Mouse (Mus musculus) mesoderm, embryonic 11.5 days (tissue): Measurements from ENCODE around the gene Gm20388.

Experiments
- DNase-seq: peaks from one replicate; pipeline ENCODE4 v3.0.0-alpha.2; 2012; ENCODE audit warnings: low read depth, low spot score

The Gm20388 gene

GRCm38 (mm10) chr8:123766516-123766915 is 3855.9 kb downstream of the Gm20388 start:
- DNase-seq = no peak

GRCm38 (mm10) chr8:123767874-123768273 is 3857.2 kb downstream of the Gm20388 start:
- no peak for DNase-seq

GRCm38 (mm10) chr8:123768492-123769356 is 3858.1 kb downstream of the Gm20388 start:
- DNase-seq = peak; percentile 60

- no peak for DNase-seq
These were observed 3862.8 kb downstream of the Gm20388 start for GRCm38 (mm10) chr8:123773468-123773867.

GRCm38 (mm10) chr8:123774491-123774890 is 3863.8 kb downstream of the Gm20388 start:
- DNase-seq = no peak

GRCm38 (mm10) chr8:123777319-123777718 is 3866.7 kb downstream of the Gm20388 start:
- no peak for DNase-seq

GRCm38 (mm10) chr8:123780471-123780870 is 3869.8 kb downstream of the Gm20388 start:
- no peak for DNase-seq

GRCm38 (mm10) chr8:123781256-123781655 is 3870.6 kb downstream of the Gm20388 start:
- no peak for DNase-seq

- DNase-seq = peak; percentile 87
These were observed 3873.0 kb downstream of the Gm20388 start for GRCm38 (mm10) chr8:123783525-123784249.

GRCm38 (mm10) chr8:123786166-123786565 is 3875.5 kb downstream of the Gm20388 start:
- DNase-seq = no peak

- DNase-seq = no peak
These were observed 3876.0 kb downstream of the Gm20388 start for GRCm38 (mm10) chr8:123786644-123787043.

GRCm38 (mm10) chr8:123787254-123787897 is 3876.7 kb downstream of the Gm20388 start:
- DNase-seq = no peak

- DNase-seq = no peak
These were observed 3878.0 kb downstream of the Gm20388 start for GRCm38 (mm10) chr8:123788416-123789170.

- no peak for DNase-seq
These were observed 3878.8 kb downstream of the Gm20388 start for GRCm38 (mm10) chr8:123789461-123789860.

- DNase-seq = peak; percentile 90
These were observed 3879.3 kb downstream of the Gm20388 start for GRCm38 (mm10) chr8:123789970-123790369.

GRCm38 (mm10) chr8:123791101-123791844 is 3880.6 kb downstream of the Gm20388 start:
- DNase-seq = no peak

- DNase-seq = no peak
These were observed 3881.2 kb downstream of the Gm20388 start for GRCm38 (mm10) chr8:123791845-123792225.

- DNase-seq = no peak
These were observed 3883.3 kb downstream of the Gm20388 start for GRCm38 (mm10) chr8:123793900-123794299.

- no peak for DNase-seq
These were observed 3884.1 kb downstream of the Gm20388 start for GRCm38 (mm10) chr8:123794766-123795165.

GRCm38 (mm10) chr8:123796758-123797157 is 3886.1 kb downstream of the Gm20388 start:
- no peak for DNase-seq

GRCm38 (mm10) chr8:123797928-123798327 is 3887.3 kb downstream of the Gm20388 start:
- DNase-seq = no peak
